ENCODE assay signal across 26 mouse cellular contexts in the genomic region with DNA sequence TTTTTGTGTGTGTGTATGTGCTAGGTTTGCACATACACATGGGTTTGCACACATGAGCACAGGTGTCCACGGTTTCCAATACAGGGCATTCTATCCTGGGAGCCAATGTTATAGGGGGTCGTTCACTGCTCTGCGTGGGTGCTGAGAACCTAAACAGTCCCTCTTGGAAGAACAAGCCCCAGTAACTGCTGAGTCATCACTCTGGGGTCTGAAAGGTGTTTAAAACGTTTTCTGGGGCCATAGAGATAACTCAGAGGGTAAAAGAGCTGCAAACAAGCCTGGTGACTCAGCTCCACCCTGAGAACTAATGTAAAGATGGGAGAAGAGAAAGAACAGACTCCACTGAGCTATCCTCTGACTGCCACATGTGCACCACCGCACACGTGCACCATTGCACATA.
DNase-seq lines count a peak whose midpoint lies in the region; ATAC-seq and TF ChIP-seq lines count a peak whose summit lies in the region.
"Had no signal": no experiment of that assay in that cellular context is flagged by ENCODE, and none has a peak within 500 bp of the region (broad histone marks: within the 10 kb centered on the region; RNA-seq: fewer than 3 reads in every experiment).

No protein-coding gene starts in this region.

- DNase-seq in liver, embryonic 14.5 days (ENCODE audit: low read depth in 3 of 3, low spot score in 3 of 3) = peak; percentile 3 to 42 (median 29)
- DNase-seq in liver, embryonic 11.5 days (ENCODE audit: low spot score) = no peak
- peak; percentile 5 for DNase-seq in c-Kit-negative CD71-positive TER-119-positive erythroid progenitor cells, embryonic 14.5 days (ENCODE audit: low read depth, low spot score)
- peak; percentile 42 for DNase-seq in c-Kit-positive CD71-positive TER-119-positive erythroid progenitor cells, embryonic 14.5 days (ENCODE audit: low spot score)
- DNase-seq in right cerebral cortex, postnatal 4 days = no peak
- DNase-seq: adrenal gland, postnatal 10 days; adrenal gland, postnatal 36 days; cerebellum, adult 11 months; cerebellum, adult 2 months; cerebellum, adult 9-11 months; cerebellum, postnatal 25 days; gastrocnemius, postnatal 25 days; heart, adult 18-20 months; heart, postnatal 14 days; heart, postnatal 4 days had no signal

- no peaks in the 10 kb centered on the region for H3K4me1 ChIP-seq in liver, embryonic 14.5 days (replicated peaks; ENCODE audit: control insufficient read depth in 2 of 2, insufficient read depth in 2 of 2, low read length in 1 of 2)
- H3K4me1 ChIP-seq in liver, embryonic 11.5 days (replicated peaks; ENCODE audit: control insufficient read depth, insufficient read depth, low read length) = no peaks in the 10 kb centered on the region
- H3K4me1 ChIP-seq in forebrain, embryonic 16.5 days (replicated peaks; ENCODE audit: control insufficient read depth, insufficient read depth, low read length) = no peaks in the 10 kb centered on the region
- H3K4me1 ChIP-seq: embryonic facial prominence, embryonic 12.5 days; embryonic facial prominence, embryonic 15.5 days had no signal

- no peak overlapping the region for H3K27ac ChIP-seq in liver, embryonic 14.5 days
- H3K27ac ChIP-seq in liver, embryonic 11.5 days (ENCODE audit: low read depth, low read length) = no peak overlapping the region
- H3K27ac ChIP-seq in forebrain, embryonic 16.5 days (ENCODE audit: low read length) = no peak overlapping the region
- H3K27ac ChIP-seq: embryonic facial prominence, embryonic 12.5 days; embryonic facial prominence, embryonic 15.5 days; heart, embryonic 13.5 days; hindbrain, embryonic 14.5 days; hindbrain, postnatal 0 days had no signal

- TF ChIP-seq EP300 in liver, embryonic 14.5 days (IDR thresholded peaks at IDR 0.05; ENCODE audit: low read depth) = no peak

- no peak overlapping the region for H3K4me3 ChIP-seq in liver, embryonic 14.5 days (ENCODE audit: insufficient read depth in 1 of 2, low read depth in 2 of 2, low read length in 2 of 2)
- H3K4me3 ChIP-seq in liver, embryonic 11.5 days (ENCODE audit: low read depth, low read length) = no peak overlapping the region
- H3K4me3 ChIP-seq in forebrain, embryonic 16.5 days (replicated peaks; ENCODE audit: low read length) = no peak overlapping the region
- H3K4me3 ChIP-seq: embryonic facial prominence, embryonic 12.5 days; embryonic facial prominence, embryonic 15.5 days; heart, embryonic 13.5 days had no signal

- H3K9me3 ChIP-seq in liver, embryonic 14.5 days (ENCODE audit: control insufficient read depth, low read length) = no peaks in the 10 kb centered on the region
- no peaks in the 10 kb centered on the region for H3K9me3 ChIP-seq in liver, embryonic 11.5 days (ENCODE audit: control insufficient read depth, low read length)
- no peaks in the 10 kb centered on the region for H3K9me3 ChIP-seq in forebrain, embryonic 16.5 days (ENCODE audit: control insufficient read depth, low read length)
- H3K9me3 ChIP-seq: embryonic facial prominence, embryonic 12.5 days; embryonic facial prominence, embryonic 15.5 days; heart, embryonic 13.5 days had no signal

- 39% methylated on average over 6 of the region's 6 CpGs for WGBS in liver, embryonic 14.5 days (ENCODE audit: insufficient replicate concordance)
- 57% methylated on average over 6 of the region's 6 CpGs for WGBS in liver, embryonic 11.5 days
- 76% methylated on average over 6 of the region's 6 CpGs for WGBS in forebrain, embryonic 16.5 days

- no peak for ATAC-seq in liver, embryonic 14.5 days (ENCODE audit: insufficient read depth)
- no peak for ATAC-seq in liver, embryonic 11.5 days (replicated peaks; ENCODE audit: low FRiP score)
- ATAC-seq in forebrain, embryonic 16.5 days = no peak
- ATAC-seq: CD4-positive, CD25-positive, alpha-beta regulatory T cell, adult 4 months; forebrain, embryonic 14.5 days; hindbrain, postnatal 0 days; inflammation-experienced regulatory T-cells, adult 6 months; Patski had no signal

- no peak overlapping the region for H3K9ac ChIP-seq in liver, embryonic 14.5 days (replicated peaks)
- H3K9ac ChIP-seq in liver, embryonic 11.5 days (ENCODE audit: low read depth, low read length) = no peak overlapping the region
- H3K9ac ChIP-seq in forebrain, embryonic 16.5 days (replicated peaks; ENCODE audit: low read depth, low read length) = no peak overlapping the region
- H3K9ac ChIP-seq: embryonic facial prominence, embryonic 12.5 days; embryonic facial prominence, embryonic 15.5 days; heart, embryonic 13.5 days; hindbrain, embryonic 14.5 days had no signal

- no peaks in the 10 kb centered on the region for H3K27me3 ChIP-seq in liver, embryonic 14.5 days (ENCODE audit: control insufficient read depth, insufficient read depth, low read length)
- no peaks in the 10 kb centered on the region for H3K27me3 ChIP-seq in liver, embryonic 11.5 days (replicated peaks; ENCODE audit: control insufficient read depth, insufficient read depth, low read length)
- H3K27me3 ChIP-seq in forebrain, embryonic 16.5 days (replicated peaks; ENCODE audit: control insufficient read depth, insufficient read depth, low read length) = no peaks in the 10 kb centered on the region
- H3K27me3 ChIP-seq: embryonic facial prominence, embryonic 15.5 days; Patski had no signal

- H3K36me3 ChIP-seq in liver, embryonic 14.5 days (replicated peaks; ENCODE audit: control insufficient read depth, insufficient read depth, low read depth) = no peaks in the 10 kb centered on the region
- H3K36me3 ChIP-seq in liver, embryonic 11.5 days (ENCODE audit: control insufficient read depth, insufficient read depth, low read length) = no peaks in the 10 kb centered on the region
- no peaks in the 10 kb centered on the region for H3K36me3 ChIP-seq in forebrain, embryonic 16.5 days (ENCODE audit: control insufficient read depth, insufficient read depth)
- H3K36me3 ChIP-seq: embryonic facial prominence, embryonic 12.5 days; embryonic facial prominence, embryonic 15.5 days; G1E; heart, embryonic 13.5 days had no signal

- no peak for TF ChIP-seq CTCF in liver, embryonic 14.5 days (IDR thresholded peaks at IDR 0.05; ENCODE audit: low read depth)

- no peak overlapping the region for H3K4me2 ChIP-seq in liver, embryonic 14.5 days (ENCODE audit: low read depth)
- no peak overlapping the region for H3K4me2 ChIP-seq in liver, embryonic 11.5 days
- H3K4me2 ChIP-seq in forebrain, embryonic 16.5 days (ENCODE audit: low read length) = no peak overlapping the region
- H3K4me2 ChIP-seq: embryonic facial prominence, embryonic 12.5 days; embryonic facial prominence, embryonic 15.5 days; heart, embryonic 13.5 days; hindbrain, embryonic 14.5 days had no signal

Comparison
In these comparisons a context has a peak if more than half of its experiments do, and no peak if none do; other contexts are left out.
1. DNase-seq: peak in liver, embryonic 14.5 days (3 of 3), c-Kit-negative CD71-positive TER-119-positive erythroid progenitor cells, embryonic 14.5 days (single experiment) and c-Kit-positive CD71-positive TER-119-positive erythroid progenitor cells, embryonic 14.5 days (single experiment); none in liver, embryonic 11.5 days (single experiment) and right cerebral cortex, postnatal 4 days (single experiment).